Comparison of ENCODE assay signal across 25 mouse cellular contexts in genomic region chr7:141588890-141589289, GRCm38 (mm10). TPM values are rescaled to one million over a fixed set of nuclear protein-coding genes. Genes with fewer than 3 reads are reported as not detected.
DNase-seq lines count a peak whose midpoint lies in the region; ATAC-seq and TF ChIP-seq lines count a peak whose summit lies in the region.
"Had no signal": no experiment of that assay in that cellular context is flagged by ENCODE, and none has a peak within 500 bp of the region (broad histone marks: within the 10 kb centered on the region; RNA-seq: fewer than 3 reads in every experiment).

No protein-coding gene starts in this region.

- no peak for DNase-seq in liver
- peak; percentile 38 for DNase-seq in kidney, postnatal 14 days
- no peak for DNase-seq in stomach, postnatal 0 days (ENCODE audit: low spot score)
- no peak for DNase-seq in testis, postnatal 10 days (ENCODE audit: low spot score)
- DNase-seq in lung, postnatal 0 days (ENCODE audit: low spot score): no peak
- DNase-seq: adrenal gland, postnatal 10 days; cerebellum, adult 2 months; cerebellum, postnatal 36 days; embryo, embryonic 11 days; gastrocnemius, adult 2 months; heart, postnatal 36 days; lung, adult 18-20 months; lung, postnatal 14 days; right cerebral cortex, adult 18-20 months; thymus, postnatal 14 days had no signal

- 0 out of 2 replicates have a peak, but pooled peaks cover 15% of the 10 kb centered on the region for H3K4me1 ChIP-seq in intestine, embryonic 16.5 days (ENCODE audit: control insufficient read depth, insufficient read depth, low read length)
- H3K4me1 ChIP-seq in intestine, embryonic 15.5 days (replicated peaks): no peaks in the 10 kb centered on the region
- H3K4me1 ChIP-seq in liver, embryonic 12.5 days: peaks cover 65% of the 10 kb centered on the region
- no peaks in the 10 kb centered on the region for H3K4me1 ChIP-seq in stomach, postnatal 0 days (replicated peaks; ENCODE audit: control insufficient read depth, insufficient read depth)
- H3K4me1 ChIP-seq in lung, postnatal 0 days (ENCODE audit: insufficient read depth, low read depth, low read length): no peaks in the 10 kb centered on the region
- H3K4me1 ChIP-seq: hindbrain, embryonic 13.5 days; limb, embryonic 13.5 days; midbrain, embryonic 12.5 days; neural tube, embryonic 15.5 days had no signal

- TF ChIP-seq CTCF in stomach, postnatal 0 days (IDR thresholded peaks at IDR 0.05; ENCODE audit: low read depth): no peak
- TF ChIP-seq CTCF in lung, postnatal 0 days (IDR thresholded peaks at IDR 0.05): no peak

- no peaks in the 10 kb centered on the region for H3K27me3 ChIP-seq in intestine, embryonic 16.5 days (replicated peaks; ENCODE audit: control insufficient read depth, insufficient read depth, low read length)
- H3K27me3 ChIP-seq in intestine, embryonic 15.5 days (replicated peaks): no peaks in the 10 kb centered on the region
- H3K27me3 ChIP-seq in liver, embryonic 12.5 days (replicated peaks): no peaks in the 10 kb centered on the region
- H3K27me3 ChIP-seq in stomach, postnatal 0 days (ENCODE audit: control insufficient read depth, insufficient read depth, low read length): no peaks in the 10 kb centered on the region
- no peaks in the 10 kb centered on the region for H3K27me3 ChIP-seq in lung, postnatal 0 days (replicated peaks; ENCODE audit: insufficient read depth, low read length)
- H3K27me3 ChIP-seq: embryonic facial prominence, embryonic 15.5 days; hindbrain, embryonic 13.5 days; limb, embryonic 13.5 days; midbrain, embryonic 12.5 days; neural tube, embryonic 15.5 days had no signal

- no peak overlapping the region for H3K4me3 ChIP-seq in intestine, embryonic 16.5 days (ENCODE audit: low read length)
- no peak overlapping the region for H3K4me3 ChIP-seq in intestine, embryonic 15.5 days (replicated peaks)
- no peak overlapping the region for H3K4me3 ChIP-seq in liver, embryonic 12.5 days
- no peak overlapping the region for H3K4me3 ChIP-seq in stomach, postnatal 0 days (ENCODE audit: low read depth, low read length)
- no peak overlapping the region for H3K4me3 ChIP-seq in lung, postnatal 0 days (ENCODE audit: low read depth, low read length)
- H3K4me3 ChIP-seq: embryonic facial prominence, embryonic 15.5 days; gastrocnemius, adult 2 months; hindbrain, embryonic 13.5 days; layer of hippocampus, adult 2 months; limb, embryonic 13.5 days; midbrain, embryonic 12.5 days; neural tube, embryonic 15.5 days had no signal

- no peak overlapping the region for H3K4me2 ChIP-seq in intestine, embryonic 16.5 days (ENCODE audit: low read depth, low read length)
- H3K4me2 ChIP-seq in intestine, embryonic 15.5 days (replicated peaks): no peak overlapping the region
- H3K4me2 ChIP-seq in liver, embryonic 12.5 days: no peak overlapping the region
- no peak overlapping the region for H3K4me2 ChIP-seq in stomach, postnatal 0 days (replicated peaks; ENCODE audit: low read depth)
- no peak overlapping the region for H3K4me2 ChIP-seq in lung, postnatal 0 days (replicated peaks; ENCODE audit: low read depth, low read length)
- H3K4me2 ChIP-seq: embryonic facial prominence, embryonic 15.5 days; hindbrain, embryonic 13.5 days; limb, embryonic 13.5 days; midbrain, embryonic 12.5 days; neural tube, embryonic 15.5 days had no signal

- H3K9me3 ChIP-seq in intestine, embryonic 16.5 days (ENCODE audit: control insufficient read depth, low read length): no peaks in the 10 kb centered on the region
- no peaks in the 10 kb centered on the region for H3K9me3 ChIP-seq in intestine, embryonic 15.5 days
- H3K9me3 ChIP-seq in liver, embryonic 12.5 days (replicated peaks): no peaks in the 10 kb centered on the region
- no peaks in the 10 kb centered on the region for H3K9me3 ChIP-seq in stomach, postnatal 0 days (ENCODE audit: control insufficient read depth, low read length)
- H3K9me3 ChIP-seq in lung, postnatal 0 days (ENCODE audit: low read length): no peaks in the 10 kb centered on the region
- H3K9me3 ChIP-seq: embryonic facial prominence, embryonic 15.5 days; hindbrain, embryonic 13.5 days; limb, embryonic 13.5 days; midbrain, embryonic 12.5 days; neural tube, embryonic 15.5 days had no signal

- H3K27ac ChIP-seq in intestine, embryonic 16.5 days (ENCODE audit: low read length): peak overlapping the region; percentile 9; the same call in 1 of the 2 replicates
- no peak overlapping the region for H3K27ac ChIP-seq in intestine, embryonic 15.5 days
- H3K27ac ChIP-seq in liver, embryonic 12.5 days: peak overlapping the region; percentile 48; the same call in 1 of the 2 replicates
- 0 out of 2 replicates have a peak overlapping the region, but pooled peaks have one; percentile 25 for H3K27ac ChIP-seq in stomach, postnatal 0 days (replicated peaks)
- H3K27ac ChIP-seq in lung, postnatal 0 days (ENCODE audit: low read length): no peak overlapping the region
- H3K27ac ChIP-seq: embryonic facial prominence, embryonic 15.5 days; gastrocnemius, adult 2 months; hindbrain, embryonic 13.5 days; layer of hippocampus, adult 2 months; limb, embryonic 13.5 days; midbrain, embryonic 12.5 days; neural tube, embryonic 15.5 days had no signal

- peaks cover 8% of the 10 kb centered on the region; the same call in 1 of the 2 replicates for H3K36me3 ChIP-seq in intestine, embryonic 16.5 days (ENCODE audit: control insufficient read depth, insufficient read depth, low read length)
- peaks cover 9% of the 10 kb centered on the region for H3K36me3 ChIP-seq in intestine, embryonic 15.5 days
- H3K36me3 ChIP-seq in liver, embryonic 12.5 days: peaks cover 62% of the 10 kb centered on the region
- H3K36me3 ChIP-seq in stomach, postnatal 0 days (ENCODE audit: control insufficient read depth, insufficient read depth, low read length): peaks cover 11% of the 10 kb centered on the region
- peaks cover 24% of the 10 kb centered on the region for H3K36me3 ChIP-seq in lung, postnatal 0 days (ENCODE audit: insufficient read depth, low read length)

- TF ChIP-seq EP300 in stomach, postnatal 0 days (optimal IDR thresholded peaks at IDR 0.05): no peak
- no peak for TF ChIP-seq EP300 in lung, postnatal 0 days (IDR thresholded peaks at IDR 0.05)

- H3K9ac ChIP-seq in intestine, embryonic 16.5 days (ENCODE audit: low read depth, low read length): no peak overlapping the region
- no peak overlapping the region for H3K9ac ChIP-seq in intestine, embryonic 15.5 days
- H3K9ac ChIP-seq in liver, embryonic 12.5 days: no peak overlapping the region
- no peak overlapping the region for H3K9ac ChIP-seq in stomach, postnatal 0 days (ENCODE audit: low read length)
- no peak overlapping the region for H3K9ac ChIP-seq in lung, postnatal 0 days (replicated peaks; ENCODE audit: low read depth)
- H3K9ac ChIP-seq: embryonic facial prominence, embryonic 15.5 days; hindbrain, embryonic 13.5 days; limb, embryonic 13.5 days; midbrain, embryonic 12.5 days; neural tube, embryonic 15.5 days had no signal

- 83% methylated on average over 6 of the region's 6 CpGs for WGBS in intestine, embryonic 16.5 days
- WGBS in intestine, embryonic 15.5 days: 85% methylated on average over 6 of the region's 6 CpGs
- WGBS in liver, embryonic 12.5 days (ENCODE audit: insufficient replicate concordance): 88% methylated on average over 6 of the region's 6 CpGs
- WGBS in stomach, postnatal 0 days: 75% methylated on average over 6 of the region's 6 CpGs
- 67% methylated on average over 6 of the region's 6 CpGs for WGBS in lung, postnatal 0 days

- no peak for ATAC-seq in intestine, embryonic 16.5 days
- no peak for ATAC-seq in intestine, embryonic 15.5 days
- ATAC-seq in liver, embryonic 12.5 days: no peak
- peak; percentile 50; the same call in 1 of the 2 replicates for ATAC-seq in stomach, postnatal 0 days (ENCODE audit: low FRiP score, low TSS enrichment)
- ATAC-seq in lung, postnatal 0 days: no peak
- ATAC-seq: forebrain, embryonic 14.5 days had no signal

RNA-seq across cellular contexts. Expression of gene Ap2a2, which starts 26.9 kb away (rescaled TPM):
- 89.4 and 103 TPM in 2 replicates for polyA plus RNA-seq in intestine, embryonic 16.5 days (2015; fragmentation: Nextera tagmentation; extraction: Ambion mirVana)
- 79.1 and 84.1 TPM in 2 replicates for polyA plus RNA-seq in intestine, embryonic 15.5 days (2015; fragmentation: Nextera tagmentation; extraction: Ambion mirVana)
- 91.6 and 92.0 TPM in 2 replicates for polyA plus RNA-seq in liver, embryonic 12.5 days (2016; fragmentation: Nextera tagmentation; extraction: Ambion mirVana)
- 30.8 and 33.0 TPM in 2 replicates for polyA plus RNA-seq in stomach, postnatal 0 days (2015; fragmentation: Nextera tagmentation; extraction: Ambion mirVana)
- polyA plus RNA-seq in lung, postnatal 0 days (2015; fragmentation: Nextera tagmentation; extraction: Ambion mirVana): 42.6 and 45.5 TPM in 2 replicates

RNA-seq across cellular contexts. Expression of gene Chid1, which starts 49.2 kb away (rescaled TPM):
- 69.8 and 76.5 TPM in 2 replicates for polyA plus RNA-seq in intestine, embryonic 16.5 days (2015; fragmentation: Nextera tagmentation; extraction: Ambion mirVana)
- polyA plus RNA-seq in intestine, embryonic 15.5 days (2015; fragmentation: Nextera tagmentation; extraction: Ambion mirVana): 52.6 and 62.3 TPM in 2 replicates
- 32.0 and 32.7 TPM in 2 replicates for polyA plus RNA-seq in liver, embryonic 12.5 days (2016; fragmentation: Nextera tagmentation; extraction: Ambion mirVana)
- polyA plus RNA-seq in stomach, postnatal 0 days (2015; fragmentation: Nextera tagmentation; extraction: Ambion mirVana): 20.8 and 22.6 TPM in 2 replicates
- 15.6 and 20.2 TPM in 2 replicates for polyA plus RNA-seq in lung, postnatal 0 days (2015; fragmentation: Nextera tagmentation; extraction: Ambion mirVana)

Comparison
In these comparisons a context has a peak if more than half of its experiments do, and no peak if none do; other contexts are left out.
1. H3K27ac ChIP-seq: peak in intestine, embryonic 16.5 days (single experiment), liver, embryonic 12.5 days (single experiment) and stomach, postnatal 0 days (single experiment); none in intestine, embryonic 15.5 days (single experiment) and lung, postnatal 0 days (single experiment).